Mouse (Mus musculus) adrenal gland, postnatal 36 days (tissue): ENCODE data around the gene Aox2. TPM values are rescaled to one million over a fixed set of nuclear protein-coding genes. Genes with fewer than 3 reads are reported as not detected.
A peak's percentile ranks its signal among the peaks of the same experiment; 100 is the strongest.

Source experiments
- DNase-seq, 2 experiments: peaks; one replicate each; pipeline ENCODE4 v3.0.0; 2021; ENCODE audit warnings: mixed read lengths in 1 of 2
- long read RNA-seq, 2 experiments: library from polyadenylated mRNA; stranded (forward); transcript quantifications; one replicate each; pipeline ENCODE4 v2.0.0; 2021; ENCODE audit warnings: borderline sequencing depth in 2 of 2
- total RNA-seq, 2 experiments: library from RNA; stranded (reverse); gene quantifications; 2 replicates each; pipeline ENCODE4 v1.2.3; 2021

Gene Aox2
- under 1 TPM; 0.30 to 0.86 TPM for total RNA-seq
- long read RNA-seq, experiment 1: 0 reads
- long read RNA-seq, experiment 2: 0 reads

DNA sequence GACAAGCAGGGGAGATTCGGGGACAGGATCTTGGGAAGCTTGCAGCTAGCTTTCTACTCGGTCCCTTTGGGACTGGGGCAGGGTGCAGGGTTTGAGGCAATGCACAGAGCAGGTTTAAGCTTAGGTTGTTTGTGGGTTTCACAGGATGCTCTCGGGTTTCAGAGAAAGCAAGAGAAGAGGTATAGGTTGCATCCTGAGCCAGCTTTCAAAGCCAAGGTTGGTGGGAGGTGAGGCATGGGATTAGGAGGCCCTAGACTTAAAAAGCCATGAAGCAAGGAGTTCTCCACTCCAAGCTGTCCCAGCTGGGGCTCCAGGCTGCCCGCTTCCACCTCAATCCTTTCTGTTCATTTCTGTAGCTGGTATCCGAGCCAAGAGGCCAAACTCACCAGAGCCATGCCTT is at the start of gene Aox2:
Aox2 (plus strand) TSS at position 301 of the 400 bp plus-strand sequence.
- DNase-seq: no peak

- DNase-seq: no peak
Observed at GRCm38 (mm10) chr1:58228916-58229315, 49.2 kb upstream of the Aox2 start.

- no peak for DNase-seq
Observed at GRCm38 (mm10) chr1:58229774-58230173, 48.4 kb upstream of the Aox2 start.

- DNase-seq: peak; percentile 7 to 32
Observed at GRCm38 (mm10) chr1:58230542-58230941, 47.6 kb upstream of the Aox2 start.

DNA sequence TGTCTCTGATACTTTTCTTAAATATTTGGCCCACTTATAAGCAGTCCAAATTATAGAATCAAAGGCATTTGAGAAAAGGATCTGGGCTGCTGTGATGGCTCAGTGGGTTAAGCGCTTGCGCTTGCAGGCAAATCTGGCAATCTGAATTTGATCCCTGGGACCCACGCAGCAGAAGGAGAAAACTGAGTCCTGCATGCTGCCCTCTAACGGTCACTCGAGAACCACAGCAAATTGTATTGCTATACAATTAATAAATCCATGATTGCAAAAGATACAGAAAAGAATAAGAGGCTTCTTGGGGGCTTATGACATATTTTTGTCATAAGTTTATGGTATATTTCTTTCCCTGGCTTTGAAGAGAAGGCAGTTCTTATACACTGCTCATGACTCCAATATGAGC is 42.7 kb upstream of the Aox2 start:
- no peak for DNase-seq

- DNase-seq: no peak
Observed at GRCm38 (mm10) chr1:58237527-58238299, 40.4 kb upstream of the Aox2 start.

GRCm38 (mm10) chr1:58238440-58238839 is 39.7 kb upstream of the Aox2 start:
- no peak for DNase-seq

GRCm38 (mm10) chr1:58238961-58239360 is 39.2 kb upstream of the Aox2 start:
- no peak for DNase-seq

DNA sequence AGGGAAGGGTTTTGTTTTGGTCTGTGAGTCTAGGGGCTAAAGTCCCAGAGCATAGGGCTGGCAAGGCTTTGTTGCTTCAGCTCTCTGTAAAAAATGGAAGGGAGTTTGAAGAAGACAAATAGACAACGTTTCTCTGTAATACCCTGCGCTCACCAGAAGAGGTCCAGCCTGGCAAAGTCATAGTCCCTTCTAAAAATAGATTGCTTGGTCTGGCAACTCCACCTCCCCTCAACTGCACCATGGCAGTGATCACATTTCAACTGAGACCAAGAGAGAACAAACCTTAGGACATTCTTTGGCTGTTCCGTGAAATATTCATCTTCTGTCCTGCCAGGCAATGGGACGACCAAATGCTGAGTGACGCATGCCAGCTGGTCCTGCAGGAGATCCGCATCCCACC is 37.8 kb upstream of the Aox2 start:
- DNase-seq: peak in 1 of 2 experiments; percentile 9

DNA sequence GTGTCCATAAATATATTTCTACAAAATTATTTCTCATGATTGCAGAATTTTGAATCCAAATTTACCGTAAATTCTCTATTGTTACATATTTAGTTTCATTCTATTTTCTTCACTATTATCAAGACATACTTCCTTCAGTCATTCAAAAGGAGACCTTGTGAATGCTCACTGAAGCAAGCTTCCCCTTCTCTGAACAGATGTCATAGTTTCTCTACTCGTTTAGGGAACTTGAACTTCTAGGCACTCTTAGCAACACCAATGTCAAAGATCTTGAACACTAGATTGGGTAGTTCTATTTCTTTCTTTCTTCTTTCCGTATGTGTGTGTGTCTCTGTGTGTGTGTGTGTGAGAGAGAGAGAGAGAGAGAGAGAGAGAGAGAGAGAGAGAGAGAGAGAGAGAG is 33.6 kb upstream of the Aox2 start:
- no peak for DNase-seq

GRCm38 (mm10) chr1:58248518-58248917 is 29.6 kb upstream of the Aox2 start:
- DNase-seq: no peak

DNA sequence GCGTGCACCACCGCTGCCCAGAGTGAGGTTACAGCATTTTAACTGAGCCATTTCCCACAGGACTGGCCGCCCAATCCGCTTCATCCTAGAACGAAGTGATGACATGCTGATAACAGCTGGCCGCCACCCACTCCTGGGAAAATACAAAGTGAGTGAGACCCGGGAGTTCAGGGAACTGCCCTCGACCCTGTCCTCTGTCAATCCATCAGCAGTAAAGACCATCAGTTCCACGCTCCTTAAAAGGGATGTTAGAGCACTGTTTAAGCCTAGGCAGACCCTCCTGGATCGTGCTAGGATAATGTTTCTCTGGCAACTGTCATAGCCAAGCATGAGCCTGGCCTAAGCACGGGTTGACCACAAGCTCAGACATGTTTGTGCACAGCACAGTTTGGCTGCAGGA is 24.7 kb upstream of the Aox2 start:
- no peak for DNase-seq

- DNase-seq: peak; percentile 3 to 44
Observed at GRCm38 (mm10) chr1:58257195-58257991, 20.7 kb upstream of the Aox2 start.

DNA sequence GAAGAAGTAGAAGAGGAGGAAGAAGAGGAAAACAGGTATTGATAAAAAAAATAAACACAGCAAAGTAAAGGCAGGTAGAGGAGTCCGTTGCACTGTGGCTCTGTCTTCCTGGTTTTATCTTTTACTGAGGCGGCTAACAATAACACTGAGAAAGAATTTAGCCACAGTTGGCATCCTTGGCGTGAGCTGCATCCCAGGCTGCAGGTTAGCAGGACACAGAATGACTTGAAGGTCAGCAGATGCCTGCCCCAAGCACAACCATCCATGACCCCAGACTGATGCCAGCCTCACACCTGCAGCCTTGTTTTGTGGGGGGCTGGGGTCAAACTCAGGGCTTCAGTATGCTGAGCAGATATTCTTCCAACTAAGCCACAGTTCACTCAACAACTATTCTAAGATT is 17.8 kb upstream of the Aox2 start:
- no peak for DNase-seq

GRCm38 (mm10) chr1:58268231-58268630 is 9.9 kb upstream of the Aox2 start:
- DNase-seq: no peak

DNA sequence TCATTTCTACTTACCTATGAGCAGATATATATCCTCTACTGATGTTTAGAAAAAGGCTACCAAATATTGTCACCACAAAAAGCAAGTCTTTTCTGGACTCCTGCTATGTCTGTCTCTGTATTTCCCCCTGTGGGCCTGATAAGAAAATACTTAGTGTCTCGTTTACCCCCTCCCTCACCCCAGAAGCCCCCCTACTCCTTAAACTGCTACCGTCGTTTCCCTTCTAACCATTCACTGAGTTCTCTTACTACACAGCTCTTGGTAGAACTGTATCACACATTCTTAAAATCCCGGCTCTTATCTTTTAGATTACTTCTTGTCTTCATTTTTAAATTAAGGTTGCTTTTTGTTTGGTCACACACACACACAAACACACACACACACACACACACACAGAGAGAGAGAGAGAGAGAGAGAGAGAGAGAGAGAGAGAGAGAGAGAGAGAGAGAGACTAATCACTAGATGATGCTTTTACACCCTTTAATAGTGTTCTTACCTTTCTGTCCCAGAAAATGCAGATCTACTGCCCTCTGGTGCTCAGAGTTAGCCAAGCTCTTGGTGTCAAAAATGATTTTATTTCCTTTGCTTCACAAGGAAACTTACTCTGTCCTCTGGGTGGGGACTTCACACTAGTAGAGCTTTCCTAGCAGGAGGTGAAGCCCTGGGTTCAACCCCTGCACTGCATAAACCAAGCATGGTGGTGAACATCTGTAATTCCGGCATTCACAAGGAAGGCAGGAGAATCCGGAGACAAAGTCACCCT is 7.1 kb upstream of the Aox2 start:
- peak; percentile 30 to 57 for DNase-seq

- no peak for DNase-seq
Observed at GRCm38 (mm10) chr1:58275879-58276278, 2.2 kb upstream of the Aox2 start.

DNA sequence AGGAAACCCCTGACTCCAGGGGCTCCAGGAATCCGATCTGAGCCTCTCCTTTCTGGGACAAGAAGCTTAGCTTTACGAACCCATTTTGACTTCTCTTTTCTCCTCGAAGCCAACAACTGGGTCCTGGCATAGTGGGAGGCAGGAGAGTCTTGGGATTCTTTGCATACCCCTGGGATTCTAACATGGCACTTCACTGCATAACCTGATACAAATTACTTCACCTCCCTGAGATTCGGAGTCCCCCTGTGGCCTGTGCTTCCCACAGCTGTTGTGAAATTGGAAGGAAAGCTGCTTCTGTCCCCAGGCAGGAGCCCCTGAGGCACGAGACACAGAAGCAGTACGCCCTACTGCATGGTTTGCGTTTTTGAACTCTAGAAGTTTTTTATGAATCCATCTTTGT is 387 bp downstream of the Aox2 start:
- DNase-seq: no peak

DNA sequence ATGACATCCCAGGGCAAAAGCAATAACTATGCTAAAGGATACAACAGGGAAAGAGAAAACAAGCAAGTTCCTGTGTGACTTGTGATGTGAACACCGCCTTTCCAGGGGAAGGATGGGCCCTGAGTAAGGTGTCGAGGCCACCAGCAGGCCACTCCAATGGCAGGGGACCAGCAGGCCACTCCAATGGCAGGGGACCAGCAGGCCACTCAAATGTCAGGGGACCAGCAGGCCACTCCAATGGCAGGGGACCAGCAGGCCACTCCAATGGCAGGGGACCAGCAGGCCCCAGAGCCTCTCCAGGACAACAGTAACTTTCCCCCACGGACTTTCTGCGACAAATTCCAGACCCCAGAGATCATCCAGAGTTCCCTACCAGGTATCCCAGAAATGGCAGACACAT is 2.3 kb downstream of the Aox2 start:
- no peak for DNase-seq

DNA sequence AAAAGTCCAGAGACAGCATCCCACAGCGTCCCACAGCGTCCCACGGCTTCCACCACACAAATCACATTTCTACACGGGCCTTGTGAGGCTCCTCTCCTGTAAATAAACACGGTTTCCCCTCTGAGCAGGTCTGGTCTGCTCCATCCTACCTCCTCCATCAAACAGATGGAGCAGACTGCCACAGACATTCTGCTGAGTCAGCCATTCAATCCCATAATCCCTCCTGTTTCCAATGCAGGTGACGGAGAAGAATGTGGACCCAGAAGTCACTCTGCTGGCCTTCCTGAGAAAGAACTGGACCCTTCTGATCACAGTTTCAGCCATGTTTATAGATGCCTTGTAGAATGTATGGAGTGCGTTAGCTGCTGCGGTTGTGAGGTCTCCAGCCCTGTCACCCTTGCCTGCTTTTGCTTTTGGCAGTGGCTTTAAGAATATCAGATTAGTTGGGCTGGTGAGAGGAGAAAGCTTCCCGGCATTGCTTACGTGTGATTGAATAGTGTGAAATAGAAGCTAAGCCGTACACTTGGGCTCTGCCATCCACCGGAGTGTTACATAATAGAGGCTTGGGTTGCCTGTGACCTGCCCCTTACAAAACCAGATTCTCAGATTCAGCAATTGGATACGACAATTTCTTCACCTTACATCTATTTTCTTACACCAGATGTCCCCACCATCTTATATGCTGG is 3.0 kb downstream of the Aox2 start:
- DNase-seq: no peak

DNA sequence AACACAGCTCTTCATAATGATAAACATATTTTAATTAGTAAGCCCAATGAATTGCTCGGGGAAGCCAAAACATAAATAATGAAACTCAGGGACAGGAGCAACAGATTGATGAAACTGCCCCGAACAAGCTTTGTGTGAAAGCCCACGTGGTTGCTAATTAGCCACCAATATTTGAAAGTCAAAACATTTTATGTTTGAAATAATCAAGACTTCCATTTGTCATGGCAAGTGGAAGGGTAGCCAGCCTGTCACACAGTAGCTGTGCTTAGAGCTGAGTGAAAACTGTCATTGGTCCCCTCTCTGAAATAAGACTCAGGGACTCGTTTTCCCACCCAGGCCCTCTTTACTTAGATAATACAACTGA is 3.5 kb downstream of the Aox2 start:
- no peak for DNase-seq

- DNase-seq: no peak
Observed at GRCm38 (mm10) chr1:58284505-58284904, 6.4 kb downstream of the Aox2 start.
